Mouse (Mus musculus) heart, adult 11 months (tissue): Measurements from ENCODE around the gene Vtn.
"Not testable (repeated sequence)": the region's sequence is repeated elsewhere in the genome, so short reads cannot be mapped to it uniquely, and the experiment has no call there.

ENCODE experiments used
- DNase-seq: peaks from one replicate; pipeline ENCODE4 v3.0.0; 2022

Gene Vtn

GRCm38 (mm10) chr11:78499543-78499942 is 652 bp downstream of the Vtn start:
- DNase-seq = no peak

- peak; percentile 87 for DNase-seq
Observed at GRCm38 (mm10) chr11:78500623-78501202, 1.8 kb downstream of the Vtn start.

GRCm38 (mm10) chr11:78501529-78501928 is 2.6 kb downstream of the Vtn start:
- no peak for DNase-seq

- DNase-seq = peak; percentile 88
Observed at GRCm38 (mm10) chr11:78502909-78503650, 4.2 kb downstream of the Vtn start, which contains the start of gene Sebox. Gene Sebox, plus strand, starts transcription at chr11:78503447.

GRCm38 (mm10) chr11:78505430-78505829 is 6.5 kb downstream of the Vtn start:
- no peak for DNase-seq

GRCm38 (mm10) chr11:78509148-78509547 is 10.3 kb downstream of the Vtn start:
- DNase-seq = no peak

GRCm38 (mm10) chr11:78512025-78512957 is 13.4 kb downstream of the Vtn start, which contains the start of the genes Tmem199 and Poldip2:
Gene Tmem199, minus strand, starts transcription at chr11:78512172.
Gene Poldip2, plus strand, starts transcription at chr11:78512193.
- DNase-seq = peak; percentile 99

GRCm38 (mm10) chr11:78513106-78513790 is 14.4 kb downstream of the Vtn start:
- DNase-seq = no peak

GRCm38 (mm10) chr11:78515549-78516325 is 16.8 kb downstream of the Vtn start:
- DNase-seq = no peak

- no peak for DNase-seq
Observed at GRCm38 (mm10) chr11:78518931-78519330, 20.0 kb downstream of the Vtn start.

- no peak for DNase-seq
Observed at GRCm38 (mm10) chr11:78521880-78522279, 23.0 kb downstream of the Vtn start.

GRCm38 (mm10) chr11:78522481-78522997 is 23.6 kb downstream of the Vtn start:
- DNase-seq = no peak

GRCm38 (mm10) chr11:78523241-78523955 is 24.5 kb downstream of the Vtn start:
- DNase-seq = peak; percentile 90

GRCm38 (mm10) chr11:78524838-78525237 is 25.9 kb downstream of the Vtn start:
- DNase-seq = no peak

GRCm38 (mm10) chr11:78528714-78529113 is 29.8 kb downstream of the Vtn start:
- DNase-seq = peak; percentile 77

- DNase-seq = peak; percentile 91
Observed at GRCm38 (mm10) chr11:78530001-78530400, 31.1 kb downstream of the Vtn start.

- peak; percentile 98 for DNase-seq
Observed at GRCm38 (mm10) chr11:78531046-78531445, 32.2 kb downstream of the Vtn start.

GRCm38 (mm10) chr11:78531515-78531914 is 32.6 kb downstream of the Vtn start:
- DNase-seq = not testable (repeated sequence)

GRCm38 (mm10) chr11:78534516-78534915 is 35.6 kb downstream of the Vtn start:
- peak; percentile 91 for DNase-seq

- DNase-seq = peak; percentile 98
Observed at GRCm38 (mm10) chr11:78535376-78536079, 36.6 kb downstream of the Vtn start.
